ENCODE assay signal across 8 mouse cellular contexts in genomic region chr12:80110546-80110870, GRCm38 (mm10). TPM values are rescaled to one million over a fixed set of nuclear protein-coding genes. Genes with fewer than 3 reads are reported as not detected.
DNase-seq lines count a peak whose midpoint lies in the region; ATAC-seq and TF ChIP-seq lines count a peak whose summit lies in the region.

No protein-coding gene starts in this region.

- no peaks in the 10 kb centered on the region for H3K27me3 ChIP-seq in embryonic facial prominence, embryonic 13.5 days
- no peaks in the 10 kb centered on the region for H3K27me3 ChIP-seq in intestine, embryonic 14.5 days (replicated peaks; ENCODE audit: control insufficient read depth, insufficient read depth, low read length)

- H3K9me3 ChIP-seq in embryonic facial prominence, embryonic 13.5 days: no peaks in the 10 kb centered on the region
- H3K9me3 ChIP-seq in intestine, embryonic 14.5 days (ENCODE audit: control insufficient read depth, low read length): no peaks in the 10 kb centered on the region

- no peak for ATAC-seq in embryonic facial prominence, embryonic 13.5 days (ENCODE audit: insufficient number of reproducible peaks, insufficient read depth, low FRiP score, low TSS enrichment, low read depth)
- ATAC-seq in intestine, embryonic 14.5 days (replicated peaks; ENCODE audit: low FRiP score, low TSS enrichment, low read depth): no peak

- peak overlapping the region; percentile 100 for H3K9ac ChIP-seq in embryonic facial prominence, embryonic 13.5 days
- H3K9ac ChIP-seq in intestine, embryonic 14.5 days (ENCODE audit: low read length): peak overlapping the region; percentile 98

- peak overlapping the region; percentile 60 for H3K27ac ChIP-seq in left cerebral cortex, adult 2 months
- peak overlapping the region; percentile 99 for H3K27ac ChIP-seq in embryonic facial prominence, embryonic 13.5 days
- H3K27ac ChIP-seq in intestine, embryonic 14.5 days (ENCODE audit: low read depth): peak overlapping the region; percentile 99

- H3K4me1 ChIP-seq in embryonic facial prominence, embryonic 13.5 days: peaks cover 9% of the 10 kb centered on the region; the same call in 1 of the 2 replicates
- H3K4me1 ChIP-seq in intestine, embryonic 14.5 days (replicated peaks; ENCODE audit: control insufficient read depth, insufficient read depth, low read length): no peaks in the 10 kb centered on the region

- DNase-seq in left cerebral cortex, adult 2 months (ENCODE audit: extremely low spot score in 1 of 2, low spot score in 2 of 2): no peak
- DNase-seq in left cerebral cortex, postnatal 10 days (ENCODE audit: extremely low spot score in 1 of 2, low spot score in 2 of 2): no peak
- DNase-seq in intestine, embryonic 14.5 days (ENCODE audit: low spot score): no peak
- DNase-seq in naive thymus-derived CD4-positive, alpha-beta T cell, adult 2 months (ENCODE audit: low read depth): peak; percentile 50
- no peak for DNase-seq in right cerebral cortex, postnatal 14 days
- DNase-seq in ovary, postnatal 10 days (ENCODE audit: low spot score): no peak
- no peak for DNase-seq in urinary bladder, postnatal 14 days (ENCODE audit: low spot score)

- no peak for TF ChIP-seq CTCF in left cerebral cortex, adult 2 months (IDR thresholded peaks at IDR 0.05)

- WGBS in embryonic facial prominence, embryonic 13.5 days: 1% methylated on average over 9 of the region's 9 CpGs
- WGBS in intestine, embryonic 14.5 days: under 1% methylated on average over 9 of the region's 9 CpGs

- H3K36me3 ChIP-seq in embryonic facial prominence, embryonic 13.5 days: peaks cover 26% of the 10 kb centered on the region
- peaks cover 43% of the 10 kb centered on the region for H3K36me3 ChIP-seq in intestine, embryonic 14.5 days (ENCODE audit: control insufficient read depth, insufficient read depth, low read length)

- intact Hi-C loops in left cerebral cortex, adult 2 months (cut with DNase I): loop anchor here (5.0 to 10.0 kb wide), 3 partner anchors 146 to 376 kb away; no protein-coding TSS in a partner anchor
- intact Hi-C loops in left cerebral cortex, postnatal 10 days (cut with DNase I): loop anchor here (2.0 to 5.0 kb wide), 3 partner anchors 48 to 498 kb away; no protein-coding TSS in a partner anchor

- H3K4me2 ChIP-seq in embryonic facial prominence, embryonic 13.5 days: peak overlapping the region; percentile 90
- H3K4me2 ChIP-seq in intestine, embryonic 14.5 days (ENCODE audit: low read length): peak overlapping the region; percentile 76

- H3K4me3 ChIP-seq in left cerebral cortex, adult 2 months: peak overlapping the region; percentile 42
- H3K4me3 ChIP-seq in embryonic facial prominence, embryonic 13.5 days: peak overlapping the region; percentile 90
- peak overlapping the region; percentile 99 for H3K4me3 ChIP-seq in intestine, embryonic 14.5 days (ENCODE audit: low read depth, low read length)

RNA-seq across cellular contexts. Expression of gene Zfp36l1, which starts 2.3 kb away (rescaled TPM):
- total RNA-seq in left cerebral cortex, adult 2 months (2021): 10 to 100 TPM; 32.7 to 39.2 TPM
- 10 to 100 TPM; 36.4 to 46.9 TPM for total RNA-seq in left cerebral cortex, postnatal 10 days (2021)
- 149 and 151 TPM in 2 replicates for polyA plus RNA-seq in embryonic facial prominence, embryonic 13.5 days (2015; fragmentation: Nextera tagmentation; extraction: Ambion mirVana)
- 159 and 165 TPM in 2 replicates for polyA plus RNA-seq in intestine, embryonic 14.5 days (2014; fragmentation: Nextera tagmentation; extraction: Ambion mirVana)

Comparison
In these comparisons a context has a peak if more than half of its experiments do, and no peak if none do; other contexts are left out.
1. H3K4me3 ChIP-seq: peak in every context shown above with its lines; median percentile 99 in intestine, embryonic 14.5 days; 90 in embryonic facial prominence, embryonic 13.5 days; 42 in left cerebral cortex, adult 2 months.